Mouse (Mus musculus): Measurements from ENCODE around the gene Med23. TPM values are rescaled to one million over a fixed set of nuclear protein-coding genes. Genes with fewer than 3 reads are reported as not detected.
A peak's percentile ranks its signal among the peaks of the same experiment; 100 is the strongest.

Med23 gene
- total RNA-seq (2021): 10 to 100 TPM; 32.0 to 33.2 TPM
- long read RNA-seq, experiment 1, full-length matches to known transcripts: 1 of 2 reads
- long read RNA-seq, experiment 1, partial matches to known transcripts: 0 of 2 reads
- long read RNA-seq, experiment 1, other reads (novel, unspliced or antisense): 1 of 2 reads
- long read RNA-seq, experiment 2, partial matches to known transcripts: 8 of 14 reads
- long read RNA-seq, experiment 2, other reads (novel, unspliced or antisense): 6 of 14 reads

DNA sequence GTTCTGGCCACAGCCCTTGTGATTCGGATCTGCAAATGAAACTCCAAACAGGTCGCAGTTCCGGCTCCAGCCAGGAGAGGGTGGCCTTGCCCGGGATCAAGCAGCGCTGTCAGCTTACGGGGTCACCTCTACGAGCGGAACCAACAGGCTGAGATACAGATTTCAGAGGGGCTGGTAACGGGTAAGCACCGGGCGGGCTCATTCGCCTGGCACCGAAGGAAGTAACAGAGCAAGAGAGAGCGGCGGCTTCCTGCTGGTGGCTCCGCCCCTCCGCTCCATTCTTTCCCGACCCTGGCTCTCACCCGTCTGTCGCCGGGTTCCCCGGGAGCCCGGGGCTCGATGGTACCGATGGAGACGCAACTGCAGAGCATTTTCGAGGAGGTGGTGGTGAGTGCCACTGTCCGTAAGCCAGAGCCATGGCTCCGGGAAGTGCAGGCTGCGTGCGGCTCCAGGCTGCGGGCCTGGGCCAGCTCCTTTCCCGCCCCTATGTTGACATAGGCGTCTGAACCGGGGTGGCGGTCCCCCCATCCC, at the start of gene Med23:
TSS of gene Med23 (plus strand) at position 227 of the 531 bp plus-strand sequence.
- DNase-seq (ENCODE audit: low spot score in 2 of 2): peak; percentile 95

DNA sequence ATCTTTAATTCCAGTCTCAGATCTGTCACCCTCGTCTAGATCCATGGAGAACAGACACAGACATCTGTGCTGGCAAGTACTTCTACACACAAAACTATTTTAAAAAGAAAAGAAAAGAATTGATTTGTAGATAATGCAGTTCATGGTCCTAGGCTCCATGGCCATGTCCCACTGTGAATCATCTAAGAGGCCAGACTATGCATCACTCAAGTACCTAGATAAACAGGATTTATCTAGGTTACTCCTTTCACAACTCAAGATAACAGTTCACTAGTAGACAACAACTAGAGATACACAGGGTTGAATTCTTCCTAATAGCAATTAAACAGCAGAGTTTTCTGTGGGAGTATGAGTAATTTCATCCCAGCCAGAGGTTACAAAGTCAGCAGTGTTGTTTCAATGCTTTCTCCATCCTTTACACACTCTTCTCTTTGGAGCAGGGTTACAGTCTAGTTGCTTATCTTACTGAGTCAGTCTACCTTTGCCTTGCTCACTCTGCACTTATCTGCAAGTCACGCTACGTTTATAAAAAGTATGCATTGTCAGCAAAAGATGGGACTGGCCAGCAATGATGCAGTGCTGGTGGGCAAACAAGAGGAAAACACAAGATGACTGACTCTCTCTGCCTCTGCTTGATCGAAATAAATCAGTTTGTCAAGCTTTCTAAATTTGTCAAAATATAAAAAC, 47.7 kb upstream of the Med23 start:
- no peak for DNase-seq (ENCODE audit: low spot score in 2 of 2)

DNA sequence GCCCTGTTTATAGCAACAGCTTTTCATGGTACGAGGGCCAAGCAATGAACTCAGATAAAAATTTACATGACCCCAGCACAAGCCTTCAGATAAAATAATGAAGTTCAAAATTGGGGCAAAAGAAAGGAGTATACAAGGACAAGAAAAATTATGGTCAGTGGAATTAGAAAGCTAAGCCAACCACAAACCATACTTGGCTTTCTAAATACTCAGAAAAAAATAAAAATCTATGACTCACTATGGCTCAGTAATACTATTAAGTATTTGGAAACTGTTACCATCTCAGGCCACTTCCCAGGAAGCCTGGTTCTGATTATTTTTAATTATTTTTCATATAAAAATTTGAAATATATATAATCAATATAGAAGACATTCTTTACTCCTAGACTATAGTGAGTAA, 46.9 kb upstream of the Med23 start:
- DNase-seq (ENCODE audit: low spot score in 2 of 2): no peak

DNA sequence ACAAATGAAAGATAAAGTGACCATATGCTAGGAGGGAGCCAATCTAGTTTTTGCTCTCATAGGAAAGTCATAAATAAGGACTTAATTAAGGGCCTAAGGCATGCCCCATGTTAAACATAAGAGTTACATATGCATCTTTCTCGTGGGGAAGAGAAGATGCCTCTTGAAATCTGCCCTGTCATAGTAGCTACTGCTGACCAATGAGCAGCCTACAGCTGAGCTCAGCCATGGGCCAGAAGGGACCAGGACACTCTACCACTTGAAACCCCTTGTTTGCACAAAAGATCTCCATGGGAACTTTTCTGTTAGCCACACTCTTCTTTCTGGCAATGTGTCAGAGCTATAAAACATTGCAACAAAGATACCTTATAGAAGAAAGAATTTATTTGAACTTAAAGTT, 46.5 kb upstream of the Med23 start:
- DNase-seq (ENCODE audit: low spot score in 2 of 2): no peak

DNA sequence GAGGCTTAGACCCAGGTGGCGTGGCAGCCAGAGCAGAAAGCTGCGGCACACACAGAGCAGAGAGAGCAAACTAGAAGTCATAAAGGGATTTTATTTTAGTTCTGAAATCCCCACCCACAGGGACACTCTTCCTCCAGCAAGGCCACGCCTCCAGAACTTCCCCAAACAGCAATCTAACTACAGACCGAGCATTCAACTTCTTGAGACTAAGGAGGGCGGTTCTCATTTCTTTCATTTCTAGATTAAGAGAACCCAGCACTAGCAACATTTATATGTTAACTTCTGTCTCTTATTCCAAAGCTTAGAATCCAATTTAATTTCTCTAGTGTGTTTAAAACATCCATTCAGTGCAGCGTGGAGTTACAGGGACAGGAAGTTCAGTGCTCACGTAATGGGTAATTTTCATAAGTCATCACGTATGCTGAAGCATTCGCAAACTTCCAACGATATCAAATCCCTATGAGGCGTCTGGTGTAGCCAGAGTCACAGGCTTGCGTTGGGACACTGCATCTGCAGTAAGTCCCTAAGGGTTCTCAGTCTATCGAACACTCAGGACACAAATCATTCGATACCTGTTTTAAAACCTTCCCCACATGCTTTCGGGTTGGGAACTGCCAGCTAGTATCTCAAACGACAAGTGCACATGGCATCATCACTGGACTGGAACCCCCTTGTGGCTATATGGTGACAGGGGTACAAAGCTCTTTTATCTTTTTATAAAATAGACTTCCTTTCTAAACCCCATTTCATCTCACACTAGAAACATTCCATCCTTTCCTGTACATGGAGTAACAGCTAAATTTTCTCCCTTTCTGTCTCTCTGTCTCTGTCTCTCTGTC, 45.9 kb upstream of the Med23 start:
- no peak for DNase-seq (ENCODE audit: low spot score in 2 of 2)

DNA sequence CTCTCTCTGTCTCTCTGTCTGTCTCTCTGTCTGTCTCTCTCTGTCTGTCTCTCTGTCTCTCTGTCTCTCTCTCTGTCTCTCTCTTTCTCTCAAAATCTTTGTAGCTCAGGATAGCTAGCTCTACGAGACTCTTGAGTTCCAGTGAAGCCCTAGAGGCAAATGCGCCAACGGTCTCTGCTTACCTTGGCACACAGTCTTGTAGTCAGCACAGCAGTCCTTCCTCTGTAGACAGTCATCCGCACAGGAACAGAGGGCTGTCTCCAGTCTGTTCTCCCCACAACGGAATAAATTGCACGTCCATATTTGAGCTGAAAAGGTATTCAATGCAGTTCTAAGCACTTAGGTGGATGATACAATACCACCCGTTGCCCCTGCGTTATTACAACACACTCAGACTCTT, 45.2 kb upstream of the Med23 start:
- DNase-seq (ENCODE audit: low spot score in 2 of 2): no peak

DNA sequence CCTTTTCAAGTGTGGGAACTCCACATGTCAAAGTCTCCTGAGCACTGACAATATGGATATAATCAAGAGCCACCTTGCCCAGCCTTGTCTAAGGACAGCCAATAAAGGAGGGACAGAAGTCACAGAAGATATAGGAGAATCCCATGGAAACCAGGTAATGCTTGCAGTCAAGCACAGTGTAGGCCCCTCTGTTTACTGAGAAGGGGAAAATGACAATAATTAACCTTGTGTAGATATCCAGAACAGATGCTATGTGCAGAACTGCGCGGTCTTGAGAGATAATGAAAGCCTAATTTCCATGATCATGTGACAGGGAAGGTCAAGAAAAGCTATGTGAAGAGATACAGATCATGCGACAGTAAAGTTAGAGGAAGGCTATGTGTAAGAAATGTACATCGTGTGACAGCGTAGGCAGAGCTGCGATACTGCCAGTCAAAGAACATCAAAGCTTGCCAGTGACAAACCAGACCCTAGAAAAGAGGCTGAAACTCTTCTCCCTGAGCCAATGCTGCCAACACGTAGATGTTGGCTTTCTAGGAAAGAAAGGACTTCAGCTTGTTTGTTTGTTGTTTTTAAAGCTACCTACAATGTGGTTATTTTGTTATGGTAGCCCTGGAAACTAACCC, 44.2 kb upstream of the Med23 start:
- no peak for DNase-seq (ENCODE audit: low spot score in 2 of 2)

DNA sequence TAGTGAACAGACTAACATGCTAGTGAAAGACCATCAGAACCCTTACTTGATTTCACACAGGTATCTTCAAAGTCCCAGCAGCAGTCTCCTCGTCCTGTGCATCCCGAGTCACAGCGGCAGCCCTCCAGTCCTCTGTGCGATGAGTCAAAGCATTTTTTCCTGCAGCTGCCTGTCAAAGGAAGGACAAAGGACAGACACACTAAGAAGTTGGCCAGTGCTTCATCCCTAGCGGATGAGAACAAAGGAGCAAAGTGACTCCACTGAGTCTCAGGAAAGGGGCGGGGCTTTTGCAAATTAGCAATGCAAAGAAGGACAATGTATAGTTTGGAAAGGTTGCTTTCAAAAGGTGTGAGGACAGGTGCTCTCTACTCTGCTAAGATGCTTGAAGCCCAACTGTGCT, 43.7 kb upstream of the Med23 start:
- no peak for DNase-seq (ENCODE audit: low spot score in 2 of 2)

DNA sequence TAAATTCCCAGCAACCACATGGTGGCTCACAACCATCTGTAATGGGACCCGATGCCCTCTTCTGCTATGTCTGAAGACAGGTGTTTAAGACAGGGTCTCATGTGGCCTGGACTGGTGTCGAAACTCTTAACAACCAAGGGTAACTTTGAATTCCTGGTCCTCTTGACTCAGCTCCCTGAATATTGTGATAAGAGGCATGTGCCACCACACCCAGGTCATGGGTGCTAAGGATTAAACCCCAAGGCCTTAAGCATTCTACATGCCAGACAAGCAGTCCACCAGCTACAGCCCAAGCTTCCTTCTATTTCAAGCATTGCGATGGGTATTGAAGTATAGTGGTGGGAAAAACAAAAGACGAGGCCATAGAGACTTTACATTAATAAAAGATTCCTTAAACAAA, 41.6 kb upstream of the Med23 start:
- no peak for DNase-seq (ENCODE audit: low spot score in 2 of 2)

DNA sequence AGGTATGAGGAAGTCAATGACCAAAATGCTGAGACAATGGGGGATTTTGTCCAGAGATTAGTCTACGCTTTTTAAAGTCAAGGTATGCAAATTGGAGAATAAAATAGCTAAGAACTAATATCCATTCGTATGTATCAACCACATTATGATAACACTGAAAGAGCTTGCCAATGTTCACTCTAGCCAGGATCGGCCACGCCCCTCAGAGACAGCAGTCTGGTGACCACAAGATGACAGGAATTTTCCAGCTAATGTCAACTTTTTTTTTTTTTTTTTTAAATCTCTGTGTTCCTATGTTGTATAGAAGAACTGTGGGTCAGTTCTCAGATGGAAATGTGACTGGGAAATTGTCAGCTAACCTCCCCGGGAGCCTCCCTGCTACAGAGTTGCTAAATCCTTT, 39.3 kb upstream of the Med23 start:
- no peak for DNase-seq (ENCODE audit: low spot score in 2 of 2)

DNA sequence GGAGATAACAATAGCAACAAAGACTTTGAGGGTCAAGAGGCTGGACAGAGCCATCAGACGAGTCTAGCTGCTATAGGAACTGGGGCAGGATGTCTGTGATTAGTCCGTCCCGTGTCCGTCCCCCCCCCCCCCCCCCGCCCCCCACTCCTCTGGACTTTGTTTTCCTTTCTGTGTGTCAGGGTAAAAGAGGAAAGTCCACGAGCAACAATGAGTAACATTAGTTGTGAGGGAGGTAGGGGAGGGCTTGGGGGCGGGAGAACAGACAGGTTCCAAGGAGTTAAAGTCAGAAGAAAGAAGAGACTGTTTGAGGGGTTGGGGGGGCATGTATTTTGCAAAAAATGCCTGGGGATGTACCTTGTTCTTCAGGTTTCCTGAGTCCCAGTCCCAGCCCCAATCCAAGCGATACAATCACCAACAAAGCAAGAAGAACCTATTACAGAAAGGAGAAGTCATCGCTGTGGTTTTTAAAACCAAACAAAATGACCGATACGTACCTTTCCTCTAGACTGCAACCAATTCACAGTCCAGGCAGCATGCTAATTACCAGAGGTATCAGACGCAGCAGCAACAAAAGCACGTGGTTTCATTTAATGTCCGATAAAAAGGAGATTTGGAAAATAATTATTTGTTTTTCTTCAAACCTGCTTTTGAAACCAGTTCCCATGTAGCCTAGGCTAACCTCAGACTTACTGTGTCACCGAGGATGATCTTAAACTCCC, 38.2 kb upstream of the Med23 start:
- no peak for DNase-seq (ENCODE audit: low spot score in 2 of 2)

DNA sequence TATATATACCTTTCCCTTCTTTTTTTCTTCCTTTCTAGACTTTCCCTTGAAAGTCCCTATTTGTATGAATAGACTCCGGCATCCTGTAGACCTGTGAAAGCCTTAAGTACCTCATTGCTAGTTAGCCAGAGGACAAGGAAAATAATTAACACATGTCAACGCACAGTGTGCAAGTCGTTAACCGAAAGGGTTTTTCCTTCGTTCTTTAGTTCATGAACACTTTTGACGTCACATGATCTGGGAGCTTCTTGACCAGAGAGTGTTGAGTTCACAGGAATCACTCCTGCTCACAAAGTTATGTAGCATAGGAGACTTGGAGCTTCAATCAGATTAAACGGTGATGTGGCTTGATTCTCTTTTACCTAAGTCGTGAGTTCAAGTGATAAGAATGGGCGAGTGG, 37.5 kb upstream of the Med23 start:
- DNase-seq (ENCODE audit: low spot score in 2 of 2): no peak

DNA sequence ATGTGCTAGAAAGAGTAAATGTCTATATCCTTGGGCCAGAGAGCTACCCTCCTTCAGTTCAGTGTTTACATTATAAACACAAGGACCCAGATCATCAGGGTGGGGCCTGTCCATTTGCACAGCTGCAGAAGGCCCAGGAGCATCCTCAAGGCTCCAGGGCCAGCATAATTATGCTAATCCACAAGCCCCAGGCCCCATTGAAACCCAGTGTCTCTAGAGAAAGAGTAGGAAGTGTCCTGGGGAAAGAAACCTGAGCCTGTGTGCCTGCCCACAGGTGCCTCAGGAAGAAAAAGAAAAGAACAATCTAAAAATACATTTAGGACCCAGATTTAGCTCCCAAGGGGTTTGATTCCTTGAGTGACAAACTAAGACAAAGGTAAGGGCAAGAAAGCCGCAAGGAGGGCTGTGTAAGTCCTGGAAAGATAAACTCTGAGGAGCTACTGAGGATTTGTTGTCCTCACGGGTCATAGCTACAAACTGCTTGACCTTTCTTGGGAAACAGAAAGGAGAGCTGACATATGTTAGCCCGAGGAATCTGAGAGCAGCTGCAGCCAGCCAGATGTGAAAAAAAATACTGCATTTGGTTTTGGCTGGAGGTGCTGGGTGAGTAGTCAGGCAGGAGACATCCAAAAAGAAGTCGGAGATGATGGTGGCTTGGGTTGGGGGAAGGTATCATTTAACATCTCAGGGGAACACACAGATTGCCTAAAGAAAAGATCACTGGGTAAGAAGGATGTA, 35.0 kb upstream of the Med23 start:
- no peak for DNase-seq (ENCODE audit: low spot score in 2 of 2)

DNA sequence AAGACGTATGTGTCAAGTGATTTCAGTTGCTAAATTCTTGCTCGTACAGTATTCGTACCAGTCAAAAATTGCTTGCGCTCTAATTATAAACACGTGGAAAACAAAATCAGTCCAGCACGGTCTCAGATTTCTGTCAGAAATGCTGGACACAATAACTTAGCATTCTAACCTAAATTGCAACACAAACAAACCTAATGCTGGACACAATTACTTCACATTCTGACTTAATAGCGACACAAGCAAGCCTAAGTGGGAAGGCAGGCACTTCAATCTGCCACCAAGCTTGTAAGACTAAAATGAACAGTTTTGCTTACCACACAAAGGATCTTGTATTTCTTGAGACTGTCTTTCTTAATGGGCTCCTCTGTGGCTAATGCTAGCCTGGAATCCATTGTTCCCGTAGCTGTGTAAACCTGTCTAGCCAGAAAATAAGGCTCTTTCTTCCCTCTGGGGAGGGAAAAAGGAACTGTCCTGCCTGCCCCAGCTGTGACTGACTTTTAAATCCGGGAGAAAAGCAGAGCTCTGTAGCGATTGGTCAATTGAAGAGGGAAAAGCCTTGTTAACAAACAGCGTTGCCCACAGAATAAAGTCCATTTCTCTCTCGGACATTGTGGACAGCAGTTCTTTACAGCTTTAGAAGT, 34.0 kb upstream of the Med23 start:
- no peak for DNase-seq (ENCODE audit: low spot score in 2 of 2)

DNA sequence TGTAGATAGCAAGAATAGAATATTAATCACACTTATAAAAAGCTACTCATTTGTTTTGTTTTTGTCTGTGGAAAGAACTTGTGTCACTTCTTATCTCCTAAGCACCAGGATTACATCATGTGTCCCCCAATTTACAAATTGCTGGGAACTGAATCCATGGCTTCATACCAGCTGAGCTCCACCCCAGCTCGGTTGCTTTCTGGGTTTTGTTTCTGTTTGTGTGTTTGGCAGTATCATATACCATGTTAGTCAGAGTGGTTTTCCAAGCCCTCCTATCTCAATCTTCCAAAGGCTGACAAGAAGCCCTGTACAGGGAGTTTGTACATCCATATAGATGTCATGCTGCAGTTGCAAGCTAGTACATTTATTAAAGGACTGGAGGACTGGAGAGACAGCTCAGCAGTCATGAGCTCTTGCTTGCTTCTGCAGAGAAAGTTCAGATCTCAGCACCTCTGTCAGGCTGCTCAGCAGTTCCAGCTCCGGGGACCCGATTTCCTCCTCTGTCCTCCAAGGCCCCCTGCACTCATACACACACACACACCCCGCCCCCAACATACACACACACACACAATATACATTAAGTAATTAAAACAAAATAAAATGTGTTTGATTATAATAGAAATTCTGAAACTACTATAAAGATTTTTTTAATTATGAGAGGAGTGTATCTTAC, 33.3 kb upstream of the Med23 start:
- DNase-seq (ENCODE audit: low spot score in 2 of 2): no peak

DNA sequence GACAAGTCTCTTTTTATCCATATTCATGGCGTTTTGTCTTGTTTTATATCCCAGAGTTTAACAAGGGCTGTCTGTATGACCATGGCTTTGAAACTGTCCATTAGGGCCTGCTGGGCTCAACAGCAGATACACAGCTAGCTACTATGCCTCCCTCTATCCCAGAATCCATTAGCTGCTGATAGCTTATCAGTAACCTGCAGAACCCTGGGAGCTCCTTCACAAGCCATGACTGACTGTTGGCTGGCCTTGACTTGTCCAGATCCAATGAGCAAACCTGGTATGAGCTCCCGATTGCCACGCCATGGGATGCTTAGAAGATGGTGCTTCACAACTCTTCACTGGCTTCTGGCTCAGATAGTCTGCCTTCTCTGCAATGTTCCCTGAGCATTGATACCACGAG, 29.0 kb upstream of the Med23 start:
- DNase-seq (ENCODE audit: low spot score in 2 of 2): no peak

DNA sequence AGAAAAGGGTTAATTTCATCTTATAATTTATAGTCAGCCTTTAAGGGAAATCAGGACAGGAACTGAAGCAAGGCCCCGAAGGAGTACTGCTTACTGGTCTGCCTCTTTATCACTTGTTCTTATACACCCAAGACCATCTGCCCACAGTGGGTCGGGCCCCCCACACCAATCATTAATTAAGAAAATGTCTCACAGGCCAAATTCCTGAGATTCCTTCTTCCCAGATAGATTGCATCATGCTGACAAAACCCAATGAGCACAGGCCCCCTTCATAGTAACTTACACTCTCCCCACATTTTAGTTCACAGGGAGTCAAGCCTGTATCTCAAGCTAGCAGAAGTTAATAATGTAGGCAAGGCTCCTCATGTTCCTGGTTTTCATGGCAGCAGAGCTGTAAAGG, 27.8 kb upstream of the Med23 start:
- DNase-seq (ENCODE audit: low spot score in 2 of 2): no peak

DNA sequence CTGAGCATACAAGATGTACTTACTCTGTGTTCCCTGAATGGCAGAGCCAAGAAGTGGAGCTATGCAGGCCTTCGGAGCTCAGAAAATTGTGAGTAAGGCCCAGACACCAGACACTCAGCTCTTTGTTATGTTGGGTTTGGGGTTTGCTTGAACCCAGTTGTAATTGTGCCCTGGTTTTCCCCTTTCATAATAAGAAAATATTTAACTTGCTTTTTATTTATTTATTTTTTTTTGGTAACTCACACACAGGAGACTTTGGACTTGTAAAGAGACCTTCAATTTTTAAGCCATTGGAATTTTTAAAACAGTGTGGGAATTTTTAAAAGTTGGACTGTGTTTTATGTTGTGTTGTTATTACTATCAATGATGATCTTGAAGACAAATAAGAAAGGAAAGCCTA, 27.1 kb upstream of the Med23 start, which contains the start of gene Enpp3:
TSS of gene Enpp3 (minus strand) at position 148 of the 400 bp plus-strand sequence.
- DNase-seq (ENCODE audit: low spot score in 2 of 2): no peak

DNA sequence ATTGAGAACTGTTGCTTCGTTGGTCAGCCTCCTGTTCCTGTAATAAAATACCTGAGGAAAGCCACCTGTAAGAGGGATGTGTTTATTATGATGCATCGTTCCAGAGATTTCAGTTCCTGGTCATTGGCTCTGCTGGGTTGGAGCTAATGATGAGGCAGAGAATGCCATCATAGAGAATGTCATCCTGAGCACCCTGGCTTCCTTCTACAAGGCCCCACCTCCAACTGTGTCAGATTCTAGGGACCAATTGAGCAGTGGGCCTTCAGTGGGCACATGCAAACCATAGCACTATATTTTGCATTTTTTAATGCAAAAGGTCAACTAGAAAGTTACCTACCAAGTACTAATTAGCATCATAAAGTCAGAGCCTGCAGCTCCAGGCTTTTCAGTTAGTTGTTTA, 6.6 kb upstream of the Med23 start:
- DNase-seq (ENCODE audit: low spot score in 2 of 2): no peak

Data from adrenal gland, postnatal 4 days (tissue).